Mouse (Mus musculus) monocyte, adult 5-6 weeks (primary cell): Measurements from ENCODE around the gene Tgm2. TPM values are rescaled to one million over a fixed set of nuclear protein-coding genes. Genes with fewer than 3 reads are reported as not detected.

Source experiments
- ATAC-seq: fragments of 153-309, 156-312 bp; replicated peaks from 2 replicates; pipeline ENCODE4 v1.8.0; 2017; ENCODE audit warnings: mild to moderate bottlenecking; ENCODE audit not compliant: low TSS enrichment, insufficient number of reproducible peaks, severe bottlenecking, poor library complexity, low FRiP score
- total RNA-seq: library from RNA; stranded (forward); fragments of 200-1000, 200-491, 200-594 nt; gene quantifications from 3 replicates; pipeline ENCODE4 v1.2.3, GENCODE M21; 2017

Gene Tgm2
- total RNA-seq, result 131 to 275 TPM (median 210 TPM) in 3 replicates

DNA sequence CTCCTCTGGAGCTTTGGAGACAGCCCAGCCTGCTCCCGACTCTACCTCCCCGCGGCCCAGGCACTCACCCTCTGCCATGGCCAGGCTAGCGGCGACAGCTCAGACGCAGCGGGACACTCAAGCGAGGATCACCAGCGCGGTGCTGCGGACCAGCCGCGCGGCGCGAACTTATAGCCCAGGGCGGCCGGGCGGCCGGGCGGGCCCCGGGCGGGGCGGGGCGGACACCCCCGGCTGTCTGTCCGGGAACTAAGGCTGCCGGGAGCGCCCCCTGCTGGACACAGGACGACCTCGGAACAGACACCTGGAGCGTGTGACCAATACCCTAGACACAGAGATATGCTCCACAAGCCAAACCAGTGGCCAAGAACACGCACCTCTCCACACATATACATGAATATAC, at the start of gene Tgm2:
Gene Tgm2 (minus strand): TSS at position 214 of the 400 bp plus-strand sequence.
- peak; percentile 45 for ATAC-seq

DNA sequence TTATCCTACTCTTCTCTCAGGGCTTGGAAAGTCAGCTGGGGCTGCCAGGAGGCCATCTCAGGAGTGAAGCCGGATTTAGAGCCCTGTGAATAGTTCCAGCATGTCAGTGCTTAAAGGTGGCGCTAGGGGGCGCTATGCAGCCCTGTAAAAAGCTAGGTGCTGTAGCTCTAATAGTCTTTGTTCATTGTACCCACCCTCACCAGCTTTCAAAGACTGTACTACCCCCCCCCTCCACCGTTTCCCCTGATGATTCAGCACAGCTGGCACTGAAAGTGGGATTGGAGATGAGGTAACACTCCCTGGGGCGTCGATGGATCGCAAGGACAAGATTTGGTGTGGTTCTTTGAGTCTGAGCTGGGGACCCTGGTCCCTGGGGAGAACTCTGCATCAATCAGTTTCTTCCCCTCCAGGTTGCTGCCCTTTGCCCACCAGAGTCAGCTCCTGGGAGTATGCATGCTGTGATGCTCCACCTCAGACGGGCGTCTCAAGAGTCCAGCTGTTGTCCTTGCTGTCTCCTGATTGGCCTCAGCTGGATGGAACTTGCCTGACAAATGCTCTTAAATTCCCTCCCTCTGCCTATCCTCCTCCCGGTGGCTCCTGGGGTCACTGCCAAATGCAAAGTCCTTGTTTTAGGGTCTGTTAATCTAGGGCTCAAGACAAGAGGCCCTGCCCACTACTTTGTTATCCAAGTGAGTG, 48.9 kb upstream of the Tgm2 start:
- 0 out of 2 replicates have a peak, but pooled peaks have one; percentile 37 for ATAC-seq

GRCm38 (mm10) chr2:158193611-158194336, 47.5 kb upstream of the Tgm2 start:
- no peak for ATAC-seq

DNA sequence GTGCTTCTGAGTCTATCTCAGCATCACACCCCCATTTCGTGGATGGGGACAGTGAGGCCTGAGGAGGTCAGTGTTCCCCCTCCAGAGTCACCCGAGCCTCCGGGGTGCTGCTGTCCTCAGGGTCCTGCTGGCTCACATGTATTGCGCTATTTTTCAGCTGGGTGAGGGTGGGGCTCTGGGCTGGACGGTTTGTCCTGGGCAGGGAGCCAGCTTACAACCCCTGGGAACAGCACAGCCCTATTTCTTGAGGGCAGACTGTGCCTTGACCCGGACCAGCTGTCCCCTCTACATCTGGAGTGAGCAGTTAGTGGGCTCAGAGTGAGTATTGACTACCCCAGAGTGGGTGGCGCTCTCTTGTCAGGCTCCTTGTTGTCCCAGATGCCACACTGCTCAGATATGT, 44.9 kb upstream of the Tgm2 start:
- ATAC-seq, result no peak

GRCm38 (mm10) chr2:158189451-158189850, 43.2 kb upstream of the Tgm2 start:
- ATAC-seq, result peak; percentile 54

DNA sequence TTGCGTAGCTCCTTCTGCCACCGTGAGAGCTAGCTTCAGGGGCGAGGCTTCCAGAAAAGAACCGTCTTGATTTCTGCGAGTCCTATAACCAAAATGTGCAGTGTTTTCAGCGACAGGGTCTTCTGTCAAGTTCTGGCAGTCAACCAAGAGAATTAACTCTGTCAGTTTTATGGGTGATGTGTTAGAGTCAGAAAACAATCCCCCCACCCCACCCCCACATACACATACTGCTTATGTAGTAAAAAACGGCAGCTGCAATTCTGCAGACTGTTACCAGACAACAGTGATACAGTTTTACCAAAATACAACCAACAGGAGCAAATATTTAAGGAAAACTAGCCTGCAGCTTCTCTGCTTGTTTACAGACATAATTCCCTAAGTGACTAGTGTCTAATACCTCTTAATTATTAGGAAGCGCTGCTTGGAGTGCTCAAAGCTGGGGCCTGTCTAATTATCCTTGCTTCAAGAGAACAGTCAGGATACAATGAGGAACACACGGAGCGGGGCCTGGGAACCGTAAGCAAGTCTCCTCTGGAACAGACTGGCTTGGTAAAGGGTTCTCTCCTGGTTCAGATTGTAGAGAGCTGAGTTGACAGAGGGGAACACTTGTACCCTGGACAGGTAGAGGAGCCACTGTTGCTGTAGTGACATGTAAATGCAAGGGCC, 40.1 kb upstream of the Tgm2 start:
- ATAC-seq, result no peak

- ATAC-seq, result no peak
Observed at GRCm38 (mm10) chr2:158183266-158183665, 37.0 kb upstream of the Tgm2 start.

GRCm38 (mm10) chr2:158181932-158182331, 35.7 kb upstream of the Tgm2 start:
- no peak for ATAC-seq

DNA sequence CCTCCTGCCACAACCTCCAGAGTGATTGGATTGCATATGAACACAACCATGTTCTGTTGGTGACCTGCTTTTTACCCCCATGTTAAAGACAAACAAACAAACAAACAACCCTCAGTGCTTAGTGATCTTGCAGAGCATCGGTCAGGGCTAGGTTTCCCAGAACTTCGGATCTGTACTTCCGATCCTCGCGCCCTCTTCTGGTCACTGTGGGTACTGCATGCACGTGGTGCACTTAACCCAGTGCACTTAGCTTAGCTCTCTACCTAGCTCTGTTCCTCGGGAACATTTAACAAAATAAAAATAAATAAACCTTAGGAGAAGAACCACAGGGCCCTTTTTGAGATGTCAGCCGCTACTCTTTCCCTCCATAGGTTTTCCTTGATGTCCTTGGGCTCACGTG, 34.6 kb upstream of the Tgm2 start:
- 0 out of 2 replicates have a peak, but pooled peaks have one; percentile 21 for ATAC-seq

GRCm38 (mm10) chr2:158179370-158180111, 33.3 kb upstream of the Tgm2 start:
- ATAC-seq, result no peak

DNA sequence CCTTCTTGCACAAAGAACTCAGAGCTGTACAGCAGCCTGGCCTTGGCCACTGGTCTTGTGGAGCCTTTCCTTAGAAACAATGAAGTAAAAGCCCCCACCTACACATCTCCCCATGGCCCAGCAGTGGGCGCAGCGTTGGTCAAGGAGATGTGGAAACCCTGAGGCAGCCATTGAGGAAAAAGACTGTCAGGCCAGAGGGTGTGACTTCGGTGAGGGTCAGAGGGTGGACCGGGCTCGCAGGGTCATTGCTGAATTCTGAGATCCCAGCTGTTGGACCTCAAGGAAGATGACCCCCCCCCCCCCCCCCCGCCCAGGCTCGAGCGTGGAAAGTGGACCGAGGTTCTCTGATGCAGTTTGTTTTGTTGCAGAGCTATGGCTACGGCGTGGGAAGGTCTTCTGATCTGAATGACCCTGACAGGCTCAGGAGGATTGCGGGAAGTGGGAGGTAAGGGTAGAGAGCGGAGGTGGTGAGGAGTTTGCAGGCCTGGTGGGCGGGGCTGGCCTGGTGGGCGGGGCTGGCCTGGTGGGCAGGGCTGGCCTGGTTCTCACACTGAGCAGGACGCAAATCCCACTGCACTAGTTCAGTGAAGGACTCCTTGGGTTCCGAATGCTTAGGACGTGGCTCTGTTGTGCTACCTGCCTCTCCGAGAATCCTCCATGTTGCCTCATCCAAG, 32.6 kb upstream of the Tgm2 start:
- 0 out of 2 replicates have a peak, but pooled peaks have one; percentile 8 for ATAC-seq

DNA sequence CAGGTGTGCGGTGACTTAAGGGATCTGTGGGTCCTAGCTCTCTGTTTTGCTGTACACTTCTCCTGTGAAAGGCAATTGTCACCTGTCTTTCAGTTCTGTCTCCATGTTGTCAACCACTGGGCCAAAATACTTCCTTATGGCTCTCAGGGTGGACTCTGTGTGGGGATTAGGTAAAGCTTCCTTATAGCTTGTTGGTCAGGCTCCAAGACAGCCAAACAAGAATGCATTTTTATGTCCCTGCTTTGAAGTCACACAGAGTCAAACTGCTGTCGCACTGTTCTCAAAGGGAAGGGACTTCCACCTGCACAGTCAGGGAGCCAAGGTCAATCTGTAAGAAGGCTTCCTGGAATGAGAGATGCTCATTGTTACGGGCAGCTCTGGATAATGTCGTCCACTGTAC, 31.9 kb upstream of the Tgm2 start:
- no peak for ATAC-seq

DNA sequence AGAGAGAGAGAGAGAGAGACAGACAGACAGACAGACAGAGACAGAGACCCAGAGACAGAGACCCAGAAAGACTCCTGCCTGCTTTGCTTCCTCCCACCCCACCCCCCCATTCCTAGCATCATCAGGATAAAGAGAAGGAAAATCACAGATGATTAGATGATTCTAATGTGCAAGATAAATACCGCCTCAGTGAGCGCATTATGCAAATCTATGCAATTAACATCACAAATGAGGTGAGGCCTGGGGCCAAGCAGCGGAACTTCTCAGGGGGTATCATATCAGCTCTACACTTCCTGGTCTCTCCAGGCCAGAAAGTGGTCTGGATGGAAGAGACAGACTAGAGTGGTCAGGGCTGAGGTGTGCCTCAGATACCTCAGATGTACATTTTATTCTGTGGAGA, 31.3 kb upstream of the Tgm2 start:
- ATAC-seq, result no peak

GRCm38 (mm10) chr2:158176763-158177162, 30.5 kb upstream of the Tgm2 start:
- no peak for ATAC-seq

- peak; percentile 89 for ATAC-seq
Observed at GRCm38 (mm10) chr2:158175433-158175832, 29.2 kb upstream of the Tgm2 start.

DNA sequence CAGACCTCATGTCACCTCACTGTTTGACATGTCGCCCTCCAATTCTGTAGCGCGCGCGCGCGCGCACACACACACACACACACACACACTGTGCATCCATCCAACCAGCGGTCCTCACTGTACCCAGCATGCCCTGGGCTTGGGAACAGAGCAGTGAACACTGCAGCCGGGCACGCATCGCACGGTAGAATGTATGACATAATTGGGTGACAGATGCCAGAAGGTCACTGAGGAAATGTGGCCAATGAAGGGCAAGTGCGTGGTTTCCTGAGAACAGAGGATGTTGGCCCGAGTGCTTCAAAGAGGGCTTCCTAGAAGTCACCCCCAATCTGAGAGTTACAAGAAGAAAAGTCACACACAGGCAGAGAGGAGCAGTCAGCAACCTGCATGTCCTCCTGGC, 28.7 kb upstream of the Tgm2 start:
- ATAC-seq, result peak; percentile 28

GRCm38 (mm10) chr2:158174438-158174837, 28.2 kb upstream of the Tgm2 start:
- ATAC-seq, result peak; percentile 49

GRCm38 (mm10) chr2:158170394-158170793, 24.2 kb upstream of the Tgm2 start:
- no peak for ATAC-seq
